Mouse (Mus musculus): ENCODE results near the gene Ormdl2. TPM values are rescaled to one million over a fixed set of nuclear protein-coding genes. Genes with fewer than 3 reads are reported as not detected.

Gene Ormdl2
- total and polyA plus RNA-seq, 2 experiments = 73.2 to 93.2 TPM

DNA sequence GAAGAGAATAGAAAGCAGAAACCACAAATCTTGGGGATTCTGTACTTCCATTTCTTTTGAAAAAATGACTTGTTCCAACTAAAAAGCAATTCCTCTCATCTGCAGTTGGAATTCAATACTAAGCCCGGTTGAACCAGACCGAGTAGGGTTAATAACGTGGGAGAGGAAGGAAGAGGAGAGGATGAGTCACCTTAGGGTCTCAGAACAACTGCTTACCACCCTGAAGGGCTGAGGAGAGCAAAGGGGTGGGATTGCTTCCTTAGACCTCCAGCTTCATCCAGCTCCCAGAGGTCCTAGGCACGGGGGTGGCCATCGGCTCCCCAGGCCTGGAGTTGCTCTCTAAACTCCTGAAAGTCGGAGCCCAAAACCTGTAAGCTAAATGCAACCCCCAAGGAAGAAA, 18.1 kb downstream of the Ormdl2 start:
- 58% methylated on average over 6 of the region's 6 CpGs for WGBS
- Histone ChIP-seq H3K27me3 (ENCODE audit: control insufficient read depth, insufficient read depth, low read length) (no peaks in the 10 kb centered on the region), H3K4me3 (ENCODE audit: insufficient read depth, low read depth, low read length) (peak overlapping the region; percentile 77; the same call in 1 of the 2 replicates), H3K79me2 (ENCODE audit: control insufficient read depth, insufficient read depth, low read length) (peaks cover 10% of the 10 kb centered on the region; the same call in 1 of the 2 replicates), H3K27ac (replicated peaks; ENCODE audit: insufficient read depth, low read depth, low read length) (peak overlapping the region; percentile 34), H3K36me3 (ENCODE audit: control insufficient read depth, insufficient read depth, low read length) (peaks cover 11% of the 10 kb centered on the region), H3K4me1 (ENCODE audit: control insufficient read depth, insufficient read depth, low read length) (peaks cover 17% of the 10 kb centered on the region), H3K9ac (ENCODE audit: low read depth, low read length) (peak overlapping the region; percentile 1; the same call in 1 of the 2 replicates)
- TF ChIP-seq POLR2A (IDR thresholded peaks at IDR 0.05; ENCODE audit: extremely low read depth, insufficient read depth, low read length) (no peak), CTCF (IDR thresholded peaks at IDR 0.05; ENCODE audit: low read depth, low read length) (no peak)
- DNase-seq (ENCODE audit: extremely low read depth, low read depth, low spot score) = no peak

DNA sequence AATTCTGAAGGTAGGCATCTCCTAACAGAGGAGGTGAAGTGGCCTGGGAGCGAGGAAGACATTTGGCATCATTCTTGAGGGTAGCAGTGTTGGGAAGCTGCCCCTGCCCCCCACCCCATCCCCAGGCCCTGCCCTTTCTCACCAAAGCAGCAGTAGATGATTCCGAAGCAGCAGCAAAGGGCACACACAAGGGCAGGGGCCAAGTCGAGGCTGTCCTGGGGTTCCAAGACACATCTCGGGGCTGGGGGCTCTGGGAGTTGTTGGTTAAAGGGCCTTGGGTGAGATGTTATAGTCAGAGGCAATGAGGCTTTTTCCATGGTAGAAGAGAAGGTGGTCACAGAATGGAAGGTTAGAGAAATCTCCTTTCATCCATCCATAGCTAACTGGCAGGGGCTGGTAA, 18.5 kb downstream of the Ormdl2 start:
- H3K4me3 ChIP-seq (ENCODE audit: insufficient read depth, low read depth, low read length) = no peak overlapping the region
- WGBS = 83% methylated on average over 4 of the region's 4 CpGs
- H3K9ac ChIP-seq (ENCODE audit: low read depth, low read length) = no peak overlapping the region
- peaks cover 8% of the 10 kb centered on the region; the same call in 1 of the 2 replicates for H3K79me2 ChIP-seq (ENCODE audit: control insufficient read depth, insufficient read depth, low read length)
- peaks cover 15% of the 10 kb centered on the region for H3K36me3 ChIP-seq (ENCODE audit: control insufficient read depth, insufficient read depth, low read length)
- no peaks in the 10 kb centered on the region for H3K27me3 ChIP-seq (ENCODE audit: control insufficient read depth, insufficient read depth, low read length)
- no peak overlapping the region for H3K27ac ChIP-seq (replicated peaks; ENCODE audit: insufficient read depth, low read depth, low read length)
- TF ChIP-seq POLR2A (IDR thresholded peaks at IDR 0.05; ENCODE audit: extremely low read depth, insufficient read depth, low read length) (no peak), CTCF (IDR thresholded peaks at IDR 0.05; ENCODE audit: low read depth, low read length) (no peak)
- DNase-seq (ENCODE audit: extremely low read depth, low read depth, low spot score) = no peak
- peaks cover 17% of the 10 kb centered on the region for H3K4me1 ChIP-seq (ENCODE audit: control insufficient read depth, insufficient read depth, low read length)

DNA sequence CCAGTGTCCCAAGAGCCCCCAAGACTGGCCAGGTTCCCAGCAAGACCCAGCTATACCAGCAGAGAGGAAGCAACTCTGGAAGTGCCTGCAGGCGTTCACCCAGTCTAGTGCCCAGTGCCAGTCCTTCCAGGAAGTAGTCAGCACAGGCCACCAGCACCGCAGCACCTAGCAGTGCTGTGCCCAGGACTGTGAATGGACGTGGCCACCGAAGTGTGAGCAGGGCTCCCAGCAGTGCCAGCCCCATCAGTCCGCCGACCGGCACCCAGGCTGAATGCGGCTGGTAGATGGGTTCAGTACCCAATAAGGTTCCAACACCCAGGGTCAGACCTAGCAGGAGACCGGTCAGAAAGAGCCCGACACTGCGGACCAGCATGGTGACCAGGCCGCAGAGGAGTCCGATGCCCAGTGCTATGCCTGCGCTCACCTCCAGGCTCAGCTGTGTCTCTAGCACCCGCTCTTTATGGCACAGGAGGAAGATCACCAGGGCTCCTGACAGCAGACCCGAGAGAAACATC, 19.4 kb downstream of the Ormdl2 start:
- Histone ChIP-seq H3K36me3 (ENCODE audit: control insufficient read depth, insufficient read depth, low read length) (peaks cover 17% of the 10 kb centered on the region), H3K79me2 (ENCODE audit: control insufficient read depth, insufficient read depth, low read length) (peaks cover 3% of the 10 kb centered on the region; the same call in 1 of the 2 replicates), H3K27me3 (ENCODE audit: control insufficient read depth, insufficient read depth, low read length) (no peaks in the 10 kb centered on the region), H3K9ac (ENCODE audit: low read depth, low read length) (no peak overlapping the region), H3K4me3 (ENCODE audit: insufficient read depth, low read depth, low read length) (no peak overlapping the region), H3K27ac (replicated peaks; ENCODE audit: insufficient read depth, low read depth, low read length) (no peak overlapping the region), H3K4me1 (ENCODE audit: control insufficient read depth, insufficient read depth, low read length) (peaks cover 13% of the 10 kb centered on the region)
- DNase-seq (ENCODE audit: extremely low read depth, low read depth, low spot score) = no peak
- 93% methylated on average over 16 of the region's 16 CpGs for WGBS
- TF ChIP-seq CTCF (IDR thresholded peaks at IDR 0.05; ENCODE audit: low read depth, low read length) = no peak
- no peak for TF ChIP-seq POLR2A (IDR thresholded peaks at IDR 0.05; ENCODE audit: extremely low read depth, insufficient read depth, low read length)

DNA sequence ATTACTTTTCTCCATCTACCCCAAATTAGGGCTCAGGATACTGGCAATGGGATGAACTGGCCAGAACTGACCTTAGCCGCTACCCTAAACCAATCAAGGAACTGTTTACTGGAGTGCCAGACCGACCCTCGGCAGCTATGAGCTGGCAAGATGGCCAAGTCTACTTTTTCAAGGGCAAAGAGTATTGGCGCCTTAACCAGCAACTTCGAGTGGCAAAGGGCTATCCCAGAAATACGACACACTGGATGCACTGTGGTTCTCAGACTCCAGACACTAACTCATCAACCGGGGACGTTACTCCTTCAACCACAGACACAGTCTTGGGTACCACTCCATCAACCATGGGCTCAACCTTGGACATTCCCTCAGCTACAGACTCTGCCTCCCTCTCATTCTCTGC, 22.8 kb downstream of the Ormdl2 start:
- WGBS = 83% methylated on average over 8 of the region's 8 CpGs
- H3K36me3 ChIP-seq (ENCODE audit: control insufficient read depth, insufficient read depth, low read length) = peaks cover 31% of the 10 kb centered on the region
- no peaks in the 10 kb centered on the region for H3K27me3 ChIP-seq (ENCODE audit: control insufficient read depth, insufficient read depth, low read length)
- no peak for TF ChIP-seq POLR2A (IDR thresholded peaks at IDR 0.05; ENCODE audit: extremely low read depth, insufficient read depth, low read length)
- no peaks in the 10 kb centered on the region for H3K79me2 ChIP-seq (ENCODE audit: control insufficient read depth, insufficient read depth, low read length)
- H3K27ac ChIP-seq (replicated peaks; ENCODE audit: insufficient read depth, low read depth, low read length) = no peak overlapping the region
- H3K4me1 ChIP-seq (ENCODE audit: control insufficient read depth, insufficient read depth, low read length) = no peaks in the 10 kb centered on the region
- no peak overlapping the region for H3K9ac ChIP-seq (ENCODE audit: low read depth, low read length)
- DNase-seq (ENCODE audit: extremely low read depth, low read depth, low spot score) = no peak
- H3K4me3 ChIP-seq (ENCODE audit: insufficient read depth, low read depth, low read length) = no peak overlapping the region

DNA sequence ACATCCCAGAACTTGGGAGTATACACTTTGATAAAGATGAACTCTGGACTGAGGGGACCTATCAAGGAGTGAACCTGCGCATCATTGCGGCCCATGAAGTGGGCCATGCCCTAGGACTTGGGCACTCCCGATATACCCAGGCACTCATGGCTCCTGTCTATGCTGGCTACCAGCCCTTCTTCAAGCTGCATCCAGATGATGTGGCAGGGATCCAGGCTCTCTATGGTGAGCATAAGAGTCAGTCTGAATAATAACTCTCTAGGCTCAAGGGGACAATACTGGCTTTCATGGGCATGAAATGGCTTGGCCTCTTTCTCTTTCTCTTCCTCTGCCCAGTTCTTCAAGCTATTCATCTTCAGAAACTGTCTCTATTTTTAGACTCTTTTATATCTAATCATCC, 25.9 kb downstream of the Ormdl2 start:
- Histone ChIP-seq H3K27me3 (ENCODE audit: control insufficient read depth, insufficient read depth, low read length) (no peaks in the 10 kb centered on the region), H3K9ac (ENCODE audit: low read depth, low read length) (no peak overlapping the region), H3K36me3 (ENCODE audit: control insufficient read depth, insufficient read depth, low read length) (peaks cover 31% of the 10 kb centered on the region), H3K4me3 (ENCODE audit: insufficient read depth, low read depth, low read length) (no peak overlapping the region), H3K79me2 (ENCODE audit: control insufficient read depth, insufficient read depth, low read length) (peaks cover 2% of the 10 kb centered on the region; the same call in 1 of the 2 replicates), H3K4me1 (ENCODE audit: control insufficient read depth, insufficient read depth, low read length) (peaks cover 11% of the 10 kb centered on the region), H3K27ac (replicated peaks; ENCODE audit: insufficient read depth, low read depth, low read length) (no peak overlapping the region)
- WGBS = 91% methylated on average over 3 of the region's 3 CpGs
- DNase-seq (ENCODE audit: extremely low read depth, low read depth, low spot score) = no peak
- TF ChIP-seq CTCF (IDR thresholded peaks at IDR 0.05; ENCODE audit: low read depth, low read length) = no peak
- TF ChIP-seq POLR2A (IDR thresholded peaks at IDR 0.05; ENCODE audit: extremely low read depth, insufficient read depth, low read length) = no peak

DNA sequence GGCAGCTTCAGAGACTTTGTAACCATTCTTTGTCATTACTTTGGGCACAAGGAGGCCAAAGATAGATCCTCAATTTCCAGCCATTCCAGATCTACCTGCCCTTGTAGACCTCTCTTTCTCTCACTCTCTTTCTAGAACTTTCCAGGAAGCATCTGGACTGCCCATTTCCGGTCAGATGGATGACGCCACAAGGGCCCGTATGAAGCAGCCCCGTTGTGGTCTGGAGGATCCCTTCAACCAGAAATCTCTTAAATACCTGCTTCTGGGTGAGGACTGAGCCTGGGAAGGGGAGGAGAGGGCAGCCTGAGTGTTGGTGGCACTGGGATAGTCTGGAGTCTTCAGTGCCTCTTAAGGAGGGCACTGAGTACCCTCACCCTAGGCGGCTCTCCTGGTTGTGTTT, 27.1 kb downstream of the Ormdl2 start:
- H3K9ac ChIP-seq (ENCODE audit: low read depth, low read length) = no peak overlapping the region
- H3K36me3 ChIP-seq (ENCODE audit: control insufficient read depth, insufficient read depth, low read length) = peaks cover 27% of the 10 kb centered on the region
- WGBS = 79% methylated on average over 5 of the region's 5 CpGs
- no peaks in the 10 kb centered on the region for H3K27me3 ChIP-seq (ENCODE audit: control insufficient read depth, insufficient read depth, low read length)
- peaks cover 2% of the 10 kb centered on the region; the same call in 1 of the 2 replicates for H3K79me2 ChIP-seq (ENCODE audit: control insufficient read depth, insufficient read depth, low read length)
- H3K4me1 ChIP-seq (ENCODE audit: control insufficient read depth, insufficient read depth, low read length) = peaks cover 13% of the 10 kb centered on the region
- H3K4me3 ChIP-seq (ENCODE audit: insufficient read depth, low read depth, low read length) = no peak overlapping the region
- TF ChIP-seq POLR2A (IDR thresholded peaks at IDR 0.05; ENCODE audit: extremely low read depth, insufficient read depth, low read length) (no peak), CTCF (IDR thresholded peaks at IDR 0.05; ENCODE audit: low read depth, low read length) (no peak)
- no peak overlapping the region for H3K27ac ChIP-seq (replicated peaks; ENCODE audit: insufficient read depth, low read depth, low read length)
- no peak for DNase-seq (ENCODE audit: extremely low read depth, low read depth, low spot score)
